ENCODE assay signal across 8 mouse cellular contexts in genomic region chr9:56324576-56325355, GRCm38 (mm10).
DNase-seq lines count a peak whose midpoint lies in the region; ATAC-seq lines count a peak whose summit lies in the region.

No protein-coding gene starts in this region.

- no peaks in the 10 kb centered on the region for H3K9me3 ChIP-seq in heart, embryonic 14.5 days (ENCODE audit: control insufficient read depth, low read length)
- H3K9me3 ChIP-seq in limb, embryonic 11.5 days (ENCODE audit: control insufficient read depth, low read length) = no peaks in the 10 kb centered on the region

- no peak for DNase-seq in frontal cortex, postnatal 10 days (ENCODE audit: low spot score in 2 of 2)
- peak; percentile 37 for DNase-seq in brain, adult 2 months (ENCODE audit: low read depth, low spot score)
- DNase-seq in limb, embryonic 11.5 days (ENCODE audit: low spot score) = peak; percentile 60
- no peak for DNase-seq in cerebellum, postnatal 36 days
- DNase-seq in MN1 (ENCODE audit: low spot score) = no peak
- no peak for DNase-seq in urinary bladder, postnatal 14 days (ENCODE audit: low spot score)

- no peaks in the 10 kb centered on the region for H3K36me3 ChIP-seq in heart, embryonic 14.5 days (ENCODE audit: control insufficient read depth, insufficient read depth, low read length)
- no peaks in the 10 kb centered on the region for H3K36me3 ChIP-seq in limb, embryonic 11.5 days (ENCODE audit: control insufficient read depth, insufficient read depth, low read length)

- ATAC-seq in frontal cortex, adult (ENCODE audit: low TSS enrichment) = peak; percentile 52; the same call in 1 of the 2 replicates
- no peak for ATAC-seq in heart, embryonic 14.5 days (ENCODE audit: insufficient number of reproducible peaks, insufficient read depth, low FRiP score, low read depth)
- ATAC-seq in limb, embryonic 11.5 days (ENCODE audit: insufficient number of reproducible peaks, low FRiP score, low TSS enrichment, low read depth) = no peak

- peaks cover 5 to 22% of the 10 kb centered on the region in 2 experiments for H3K4me1 ChIP-seq in heart, embryonic 14.5 days (ENCODE audit: control insufficient read depth in 2 of 2, insufficient read depth in 2 of 2, low read length in 2 of 2)
- peaks cover 3% of the 10 kb centered on the region; the same call in 1 of the 2 replicates for H3K4me1 ChIP-seq in limb, embryonic 11.5 days (ENCODE audit: control insufficient read depth, insufficient read depth, low read length)

- no peak overlapping the region for H3K4me3 ChIP-seq in heart, embryonic 14.5 days (ENCODE audit: control insufficient read depth in 1 of 2, insufficient read depth in 1 of 2, low read depth in 1 of 2, low read length in 2 of 2)
- no peak overlapping the region for H3K4me3 ChIP-seq in limb, embryonic 11.5 days (ENCODE audit: low read depth, low read length)

- H3K27me3 ChIP-seq in heart, embryonic 14.5 days (ENCODE audit: control insufficient read depth, insufficient read depth, low read length) = no peaks in the 10 kb centered on the region
- no peaks in the 10 kb centered on the region for H3K27me3 ChIP-seq in limb, embryonic 11.5 days (ENCODE audit: control insufficient read depth, insufficient read depth, low read length)

- peak overlapping the region; percentile 50; the same call in 1 of the 2 replicates for H3K9ac ChIP-seq in heart, embryonic 14.5 days (ENCODE audit: low read length)
- H3K9ac ChIP-seq in limb, embryonic 11.5 days (ENCODE audit: low read length) = peak overlapping the region; percentile 40

- peak overlapping the region; percentile 40 to 70 for H3K27ac ChIP-seq in heart, embryonic 14.5 days (replicated peaks in 1 of 2; ENCODE audit: control insufficient read depth in 1 of 2, insufficient read depth in 1 of 2, low read depth in 2 of 2, low read length in 2 of 2)
- peak overlapping the region; percentile 73; the same call in 1 of the 2 replicates for H3K27ac ChIP-seq in limb, embryonic 11.5 days (replicated peaks; ENCODE audit: low read depth, low read length)

- WGBS in heart, embryonic 14.5 days = 45% methylated on average over 16 of the region's 16 CpGs
- 36% methylated on average over 16 of the region's 16 CpGs for WGBS in limb, embryonic 11.5 days

- peak overlapping the region; percentile 45 for H3K4me2 ChIP-seq in heart, embryonic 14.5 days (ENCODE audit: low read length)
- H3K4me2 ChIP-seq in limb, embryonic 11.5 days (ENCODE audit: low read depth, severe bottlenecking) = peak overlapping the region; percentile 32; the same call in 1 of the 2 replicates

Comparison
In these comparisons a context has a peak if more than half of its experiments do, and no peak if none do; other contexts are left out.
1. DNase-seq: peak in brain, adult 2 months (single experiment) and limb, embryonic 11.5 days (single experiment); none in frontal cortex, postnatal 10 days (0 of 2), cerebellum, postnatal 36 days (0 of 2), MN1 (single experiment) and urinary bladder, postnatal 14 days (single experiment).